Mouse (Mus musculus) megakaryocyte, embryonic 14.5 days (primary cell): ENCODE data around the gene 2010111I01Rik.

Experiments used
- FLI1 ChIP-seq: IDR thresholded peaks from 2 replicates; pipeline ENCODE4 v1.6.1; 2012; ENCODE audit warnings: low read length, inconsistent platforms, mixed read lengths
- GATA1 ChIP-seq: IDR thresholded peaks from 3 replicates; pipeline ENCODE4 v1.6.1; 2012; ENCODE audit warnings: mixed read lengths, low read length, inconsistent platforms, borderline replicate concordance

DNA sequence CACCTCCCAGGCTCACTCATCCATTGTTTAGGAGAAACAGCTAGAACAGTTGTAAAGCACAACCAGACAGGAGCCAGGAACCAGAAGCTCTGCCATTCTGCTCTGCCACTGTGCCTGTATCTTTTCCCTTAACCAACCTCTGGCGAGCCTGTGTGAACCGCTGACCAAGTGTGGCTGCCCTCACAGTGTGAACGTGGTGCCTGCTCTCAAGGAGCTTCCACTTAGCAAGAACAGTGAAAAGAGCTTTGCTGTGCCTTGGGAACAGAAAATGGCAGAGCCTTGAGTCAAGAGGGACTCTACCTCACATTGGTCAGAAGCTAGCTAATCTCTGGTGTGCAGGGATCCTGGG, 207.4 kb downstream of the 2010111I01Rik start:
- TF ChIP-seq GATA1 (no peak), FLI1 (no peak)
